Mouse (Mus musculus): ENCODE measurements around the gene Rita1.

- TF ChIP-seq CTCF (IDR thresholded peaks at IDR 0.05; ENCODE audit: extremely low read depth, insufficient read depth, low read length) (0 out of 2 replicates have a peak, but pooled peaks have one; percentile 9), POLR2A (IDR thresholded peaks at IDR 0.05; ENCODE audit: extremely low read depth, insufficient read depth, low read length) (no peak)
Observed at GRCm38 (mm10) chr5:120592141-120592540, 20.2 kb downstream of the Rita1 start.
